Mouse (Mus musculus) kidney, postnatal 14 days (tissue): Measurements from ENCODE around the gene Tshz2.
"Not testable (repeated sequence)": the region's sequence is repeated elsewhere in the genome, so short reads cannot be mapped to it uniquely, and the experiment has no call there.

ENCODE experiments used
- DNase-seq: peaks from one replicate; pipeline ENCODE4 v3.0.0; 2022; ENCODE audit warnings: mixed read lengths

Tshz2 gene

DNA sequence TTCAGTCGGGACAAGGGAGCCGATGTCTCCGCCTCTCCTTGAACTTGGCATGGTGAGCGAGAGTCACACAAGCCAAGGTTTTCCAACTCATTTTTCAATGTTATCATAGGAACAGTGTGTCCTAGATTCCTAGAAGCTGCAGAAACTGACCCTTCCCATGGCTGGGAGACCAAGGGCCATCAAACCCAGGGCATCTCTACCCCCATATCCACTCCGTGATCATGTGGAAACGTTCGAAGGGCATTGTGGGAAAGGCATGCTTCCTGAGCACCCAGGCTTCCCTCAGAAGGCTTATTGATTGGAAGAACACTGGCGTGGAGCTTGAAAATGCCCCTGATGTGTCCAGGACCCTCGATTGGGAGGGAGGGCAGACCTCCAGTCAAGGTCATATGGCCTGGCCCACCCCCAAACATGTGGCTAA, 188.2 kb downstream of the Tshz2 start:
- DNase-seq, result peak; percentile 53

- DNase-seq, result no peak
Observed at GRCm38 (mm10) chr2:169825908-169826307, 193.1 kb downstream of the Tshz2 start.

GRCm38 (mm10) chr2:169826316-169826715, 193.5 kb downstream of the Tshz2 start:
- DNase-seq, result peak; percentile 31

DNA sequence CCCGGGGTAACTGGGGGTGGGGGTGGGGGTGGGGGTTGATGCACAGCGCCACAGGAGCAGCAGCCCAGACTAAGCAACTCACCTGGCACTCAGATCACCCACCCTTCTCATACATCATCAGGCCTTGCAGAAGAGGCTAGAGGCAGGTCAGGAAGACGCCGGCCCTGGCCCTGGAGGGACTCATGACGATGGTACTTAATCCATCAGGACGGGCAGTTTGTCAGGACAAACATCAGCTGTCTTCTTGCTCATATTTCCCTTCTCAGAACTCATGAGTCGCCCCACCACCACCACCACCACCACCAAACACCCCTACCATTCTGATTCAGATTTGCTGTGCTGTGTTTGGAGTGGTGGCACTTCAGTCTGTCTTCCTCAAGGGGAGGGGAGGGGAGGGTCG, 194.0 kb downstream of the Tshz2 start:
- no peak for DNase-seq

DNA sequence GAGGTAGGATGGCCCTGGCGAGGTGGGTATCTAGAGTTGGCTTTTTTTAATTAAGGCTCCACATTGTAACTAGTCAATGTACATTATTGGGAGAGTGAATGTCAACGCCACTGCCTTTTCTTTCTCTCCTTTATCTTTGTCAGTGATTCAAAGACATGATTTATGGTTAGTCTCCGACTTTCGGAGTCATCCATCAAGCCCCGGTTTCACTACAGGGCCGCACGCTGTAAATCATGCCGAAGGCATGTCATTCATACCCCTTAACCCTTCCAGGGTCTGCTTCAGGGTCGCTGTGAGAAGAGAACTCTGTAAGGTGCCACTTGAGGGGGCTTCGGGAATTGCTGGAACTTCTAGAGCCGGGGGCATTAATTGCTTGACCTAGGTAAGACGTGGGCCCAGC, 199.4 kb downstream of the Tshz2 start:
- DNase-seq, result no peak

- DNase-seq, result no peak
Observed at GRCm38 (mm10) chr2:169833638-169834037, 200.8 kb downstream of the Tshz2 start.

DNA sequence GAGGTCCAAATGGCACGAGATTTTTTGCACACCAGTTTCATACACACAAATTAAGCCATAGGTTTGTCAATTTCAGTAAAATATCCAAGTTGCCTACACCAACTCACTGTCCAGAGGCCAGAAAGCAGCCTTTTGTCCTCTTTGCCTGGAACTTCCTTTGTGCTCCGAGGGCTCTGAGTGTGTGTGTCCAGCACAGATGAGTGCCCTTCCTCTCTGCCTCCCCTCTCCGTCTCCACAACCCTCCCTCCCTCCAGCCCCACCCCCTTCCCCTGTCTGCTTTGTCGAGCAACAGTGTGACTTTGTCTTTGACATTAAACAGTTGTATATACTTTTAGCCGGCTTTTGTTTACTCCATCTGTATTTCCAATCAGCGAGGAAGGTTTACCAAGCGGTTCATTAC, 201.8 kb downstream of the Tshz2 start:
- DNase-seq, result no peak

DNA sequence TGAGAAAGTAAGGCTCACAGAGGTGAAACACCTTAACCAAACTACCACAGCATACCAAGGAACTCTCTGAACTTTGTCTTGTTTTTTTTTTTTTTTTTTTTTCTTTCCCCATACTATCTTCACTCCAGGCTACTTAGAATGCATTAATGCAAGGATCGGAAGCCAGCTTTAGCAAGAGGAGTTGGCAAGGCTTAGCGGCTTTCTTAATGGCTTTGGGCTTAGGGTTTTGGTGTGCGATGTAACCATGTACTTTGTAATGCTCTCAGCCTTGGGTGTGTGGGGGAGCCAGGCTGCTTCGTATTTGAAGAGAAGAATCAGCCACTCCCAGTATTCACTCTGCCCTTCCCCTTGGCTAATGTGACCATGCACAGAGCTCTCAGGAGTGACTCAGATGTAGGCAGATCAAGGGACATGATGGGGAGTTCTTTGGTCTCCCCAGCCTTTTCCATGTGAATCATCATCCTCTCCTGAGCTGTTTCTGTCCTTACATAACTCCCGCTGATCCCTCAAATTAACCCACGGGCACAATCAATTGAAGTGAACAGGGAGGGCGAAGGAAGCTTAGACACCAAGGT, 204.3 kb downstream of the Tshz2 start:
- DNase-seq, result no peak

- DNase-seq, result no peak
Observed at GRCm38 (mm10) chr2:169838521-169838920, 205.7 kb downstream of the Tshz2 start.

- DNase-seq, result no peak
Observed at GRCm38 (mm10) chr2:169841442-169841841, 208.6 kb downstream of the Tshz2 start.

GRCm38 (mm10) chr2:169842494-169842893, 209.7 kb downstream of the Tshz2 start:
- no peak for DNase-seq

DNA sequence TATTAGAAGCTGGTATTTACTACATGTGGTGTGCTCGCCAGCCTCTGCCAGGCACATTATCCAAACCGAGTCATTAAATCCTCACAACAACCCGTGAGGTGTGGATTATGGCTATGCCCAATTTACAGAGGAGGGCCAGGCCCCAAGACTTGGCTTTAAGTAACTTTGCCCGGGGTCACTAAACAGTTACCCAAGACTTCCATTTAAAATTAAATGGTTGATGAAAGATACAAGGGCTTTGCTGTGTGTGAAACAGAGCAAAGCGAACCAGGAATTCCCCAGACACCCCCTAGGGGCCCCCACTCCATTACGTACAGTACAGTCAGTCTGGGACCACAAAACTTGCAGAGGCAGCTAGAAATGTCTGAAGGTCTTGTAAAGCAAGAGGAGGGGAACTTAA, 210.7 kb downstream of the Tshz2 start:
- no peak for DNase-seq

DNA sequence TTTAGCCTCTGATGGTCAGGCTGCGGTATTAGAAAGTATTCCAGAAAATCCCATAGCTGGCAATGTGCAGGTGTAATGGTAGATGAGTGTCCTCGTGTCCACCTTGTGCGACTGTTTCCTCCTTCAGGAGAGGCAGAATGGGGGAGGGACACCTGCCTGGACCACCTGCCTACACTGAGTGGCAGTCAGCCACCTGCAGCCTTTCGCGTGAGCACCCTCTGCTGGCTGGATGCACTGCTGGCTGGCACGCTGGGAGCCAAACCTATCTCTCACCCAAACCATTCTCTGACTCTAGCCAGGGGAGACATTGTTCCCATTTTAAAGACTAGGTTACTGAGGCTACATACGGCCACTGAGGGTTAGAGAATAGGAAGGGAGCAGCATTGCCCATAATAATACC, 216.3 kb downstream of the Tshz2 start:
- peak; percentile 53 for DNase-seq

GRCm38 (mm10) chr2:169849541-169849940, 216.7 kb downstream of the Tshz2 start:
- DNase-seq, result no peak

DNA sequence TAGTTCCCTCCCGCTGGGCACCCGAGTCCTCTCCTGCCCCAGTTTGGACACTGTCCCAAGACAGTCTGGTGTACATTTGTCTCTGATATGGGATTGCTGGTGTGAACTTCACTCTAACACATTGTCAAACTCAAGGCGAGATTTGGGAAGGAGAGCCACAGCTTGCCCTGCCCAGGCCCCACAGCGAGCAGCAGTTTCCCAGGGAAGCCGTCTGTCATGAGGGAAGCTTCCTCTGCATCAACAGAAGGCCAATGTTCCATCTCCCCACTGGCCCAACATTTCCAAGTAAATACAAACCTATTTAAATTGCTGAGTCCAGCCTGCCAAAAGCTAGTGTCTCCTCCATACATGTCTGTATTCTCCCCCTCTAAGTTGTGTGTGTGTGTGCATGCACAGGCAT, 218.8 kb downstream of the Tshz2 start:
- DNase-seq, result no peak

GRCm38 (mm10) chr2:169854491-169854890, 221.7 kb downstream of the Tshz2 start:
- no peak for DNase-seq

GRCm38 (mm10) chr2:169857041-169857440, 224.2 kb downstream of the Tshz2 start:
- DNase-seq, result not testable (repeated sequence)

DNA sequence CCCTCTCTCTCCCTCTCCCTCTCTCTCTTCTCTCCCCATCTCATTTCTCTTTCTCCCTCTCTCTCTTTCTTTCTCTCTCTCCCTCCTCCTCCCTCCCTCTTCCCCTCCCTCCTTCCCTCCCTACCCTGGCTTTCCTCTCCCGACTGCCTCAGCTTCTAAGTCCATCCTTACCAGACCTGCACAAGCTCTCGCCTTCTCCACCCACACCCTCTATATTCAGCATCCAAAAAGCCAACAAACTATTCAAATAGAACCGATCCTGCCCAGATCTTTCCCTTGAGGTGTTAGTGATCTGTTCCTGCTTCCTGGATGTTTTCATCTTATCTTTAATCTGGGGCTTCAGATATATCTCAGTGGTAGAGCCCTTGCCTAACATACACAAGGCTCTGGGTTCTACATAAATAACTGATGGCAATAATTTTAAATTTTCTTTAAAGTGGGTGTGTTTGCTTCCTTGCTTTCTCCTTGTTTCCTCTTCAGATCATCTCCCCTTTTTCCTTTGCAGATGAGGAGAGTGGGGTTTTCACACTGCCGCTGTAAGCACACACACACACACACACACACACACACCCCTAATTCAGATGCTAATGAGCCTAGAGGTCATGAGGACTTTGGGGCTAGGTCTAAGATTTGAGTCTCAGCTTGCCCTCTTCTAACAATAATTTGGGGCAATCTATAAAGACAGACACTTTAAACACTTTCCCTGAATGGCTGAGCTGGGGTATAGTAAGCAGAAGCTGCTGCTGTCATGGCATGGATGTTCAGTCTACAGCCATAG, 226.5 kb downstream of the Tshz2 start:
- DNase-seq, result no peak

GRCm38 (mm10) chr2:169860895-169861294, 228.1 kb downstream of the Tshz2 start:
- no peak for DNase-seq

- DNase-seq, result no peak
Observed at GRCm38 (mm10) chr2:169862701-169863100, 229.9 kb downstream of the Tshz2 start.

GRCm38 (mm10) chr2:169869468-169869867, 236.7 kb downstream of the Tshz2 start:
- no peak for DNase-seq

GRCm38 (mm10) chr2:169870503-169870902, 237.7 kb downstream of the Tshz2 start:
- no peak for DNase-seq

- DNase-seq, result no peak
Observed at GRCm38 (mm10) chr2:169871436-169872060, 238.7 kb downstream of the Tshz2 start.

DNA sequence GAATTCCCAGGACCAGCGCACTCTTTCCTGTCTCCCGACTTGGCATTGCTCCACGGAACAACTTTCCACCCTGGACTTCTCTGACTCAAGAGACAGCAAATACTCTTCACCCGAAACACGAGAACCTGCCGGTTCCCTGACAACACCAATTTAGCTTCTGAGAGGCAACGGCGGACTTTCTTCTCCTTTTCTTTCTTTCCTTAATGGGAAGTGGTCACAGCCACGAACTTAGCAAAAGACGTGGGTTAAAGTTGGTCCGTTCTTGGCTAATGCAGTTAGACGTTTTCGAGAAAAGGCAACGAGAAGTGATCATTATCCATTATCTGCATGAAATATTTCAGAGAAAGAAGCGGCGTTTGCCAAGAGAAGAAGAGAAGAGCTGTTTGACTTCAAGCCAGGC, 240.6 kb downstream of the Tshz2 start:
- no peak for DNase-seq
